Mouse (Mus musculus) stomach, postnatal 0 days (tissue): ENCODE measurements at regions not wholly inside any gene's neighbourhood (a gene's known extent, or its start where the extent isn't known, plus 50 kb on each side); places are given as distances from the start of the nearest gene placed in this dataset.

Experiments
- ATAC-seq: fragments of 200-750 bp; cut with Nextera tagmentation; 2 replicates; pipeline ENCODE4 v1.8.0; 2017; ENCODE audit not compliant: low FRiP score, low TSS enrichment
- DNase-seq: peaks from one replicate; pipeline ENCODE4 v3.0.0-alpha.2; 2016; ENCODE audit warnings: low spot score
- H3K27ac ChIP-seq: fragments of 300-500 bp; sonication (generic); replicated peaks from 2 replicates; pipeline ENCODE4 v1.5.1; 2014; ENCODE audit warnings: mild to moderate bottlenecking, control low read depth
- H3K27me3 ChIP-seq: fragments of 300-500 bp; sonication (generic); 2 replicates; pipeline ENCODE4 v1.6.1; 2014; ENCODE audit warnings: low read length; ENCODE audit not compliant: control insufficient read depth, insufficient read depth
- H3K36me3 ChIP-seq: fragments of 300-500 bp; sonication (generic); 2 replicates; pipeline ENCODE4 v1.6.1; 2014; ENCODE audit warnings: low read length, mixed read lengths; ENCODE audit not compliant: control insufficient read depth, insufficient read depth
- H3K4me1 ChIP-seq: fragments of 300-500 bp; sonication (generic); replicated peaks from 2 replicates; pipeline ENCODE4 v1.6.1; 2014; ENCODE audit warnings: antibody characterized with exemption; ENCODE audit not compliant: control insufficient read depth, insufficient read depth
- H3K4me2 ChIP-seq: fragments of 300-500 bp; sonication (generic); replicated peaks from 2 replicates; pipeline ENCODE4 v1.6.1; 2014; ENCODE audit warnings: low read depth, mild to moderate bottlenecking, control low read depth, moderate library complexity
- H3K4me3 ChIP-seq: fragments of 300-500 bp; sonication (generic); 2 replicates; pipeline ENCODE4 v1.5.1; 2014; ENCODE audit warnings: low read depth, low read length, control low read depth
- H3K9ac ChIP-seq: fragments of 300-500 bp; sonication (generic); 2 replicates; pipeline ENCODE4 v1.6.1; 2014; ENCODE audit warnings: mild to moderate bottlenecking, low read length, control low read depth, mixed read lengths
- H3K9me3 ChIP-seq: fragments of 300-500 bp; sonication (generic); 2 replicates; pipeline ENCODE4 v1.6.1; 2016; ENCODE audit warnings: low read length; ENCODE audit not compliant: control insufficient read depth
- CTCF ChIP-seq: IDR thresholded peaks from 2 replicates; pipeline ENCODE4 v1.5.1; 2016; ENCODE audit warnings: antibody characterized with exemption, low read depth, mild to moderate bottlenecking, moderate library complexity
- EP300 ChIP-seq: optimal IDR thresholded peaks from 2 replicates; pipeline ENCODE3; 2016; ENCODE audit warnings: antibody characterized with exemption
- WGBS: fragments of 180-500 bp; shearing (Covaris S2); extraction: QIAGEN DNeasy Blood & Tissue Kit; methylation state at CpG from one replicate; pipeline ENCODE4 v1.1.7; 2014; 5-methylcytosine and 5-hydroxymethylcytosine counted together

- no peaks in the 10 kb centered on the region for H3K27me3 ChIP-seq
- WGBS, result 36% methylated on average over 11 of the region's 11 CpGs
- H3K9me3 ChIP-seq, result no peaks in the 10 kb centered on the region
- no peak overlapping the region for H3K27ac ChIP-seq
- no peaks in the 10 kb centered on the region for H3K36me3 ChIP-seq
- TF ChIP-seq CTCF, result no peak
- TF ChIP-seq EP300, result no peak
- ATAC-seq, result peak; percentile 34; the same call in 1 of the 2 replicates
- no peak overlapping the region for H3K4me3 ChIP-seq
- DNase-seq, result no peak
- no peak overlapping the region for H3K9ac ChIP-seq
- no peaks in the 10 kb centered on the region for H3K4me1 ChIP-seq
- H3K4me2 ChIP-seq, result no peak overlapping the region
These were observed 55.8 kb downstream of the Camk2n1 start for GRCm38 (mm10) chr4:138509901-138510300.

DNA sequence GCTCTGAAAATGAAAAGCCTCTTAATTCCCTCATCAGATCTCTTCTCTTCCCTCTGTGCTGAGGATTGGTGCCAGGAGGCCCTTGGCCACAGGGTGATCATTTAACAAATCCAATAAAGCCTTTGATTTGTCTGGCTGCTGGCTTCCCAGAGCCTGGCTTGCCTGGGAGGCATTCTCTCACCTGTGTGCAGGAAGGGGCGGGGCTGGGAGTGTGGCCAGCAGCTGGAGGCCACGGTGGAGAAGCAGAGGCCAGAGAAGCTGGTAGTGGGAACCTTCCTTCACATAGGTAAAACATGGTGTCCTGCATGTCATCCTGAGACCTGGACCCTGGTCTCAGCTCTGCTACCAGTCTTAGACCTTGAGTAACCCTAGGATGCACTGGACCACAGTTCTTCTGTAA, 59.8 kb downstream of the Camk2n1 start:
- Histone ChIP-seq H3K27me3 (no peaks in the 10 kb centered on the region), H3K27ac (no peak overlapping the region), H3K9ac (no peak overlapping the region), H3K4me3 (no peak overlapping the region), H3K9me3 (no peaks in the 10 kb centered on the region), H3K4me1 (no peaks in the 10 kb centered on the region), H3K4me2 (no peak overlapping the region), H3K36me3 (no peaks in the 10 kb centered on the region)
- TF ChIP-seq CTCF, result no peak
- TF ChIP-seq EP300, result no peak
- WGBS, result 19% methylated on average over 2 of the region's 2 CpGs
- no peak for ATAC-seq
- DNase-seq, result peak; percentile 52
